Mouse (Mus musculus): Measurements from ENCODE around the gene Tmem41b.

- TF ChIP-seq POLR2A (IDR thresholded peaks at IDR 0.05; ENCODE audit: low read depth, low read length), result no peak; the same call in 1 of the 2 replicates
- TF ChIP-seq CTCF (IDR thresholded peaks at IDR 0.05; ENCODE audit: borderline replicate concordance, insufficient read depth, low read length), result no peak
These were observed 1.0 kb downstream of the Tmem41b start for GRCm38 (mm10) chr7:109985661-109986132.

Measured in embryonic fibroblast, embryonic 13.5 days (primary cell).